22 mouse cellular contexts compared by ENCODE assay signal in the genomic region with DNA sequence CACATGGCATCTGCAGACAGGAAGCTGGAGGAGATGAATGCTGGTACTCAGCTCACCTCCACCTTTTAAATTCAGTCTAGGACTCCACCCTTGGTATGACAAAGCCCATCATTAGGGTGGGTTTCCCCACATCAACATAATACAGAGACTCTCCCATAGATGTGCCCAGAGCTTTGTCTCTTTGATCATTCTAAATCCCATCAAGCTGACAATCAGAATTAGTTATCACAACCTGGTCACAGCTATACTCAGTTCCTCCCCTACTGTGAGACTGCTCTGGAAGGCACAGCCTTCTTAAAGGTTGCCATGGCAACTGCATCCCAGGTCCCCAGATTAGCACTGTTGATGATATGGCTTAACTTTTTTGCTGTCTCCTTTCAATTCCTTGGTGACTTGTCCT.
"Had no signal": no experiment of that assay in that cellular context is flagged by ENCODE, and none has a peak within 500 bp of the region (broad histone marks: within the 10 kb centered on the region; RNA-seq: fewer than 3 reads in every experiment).

No protein-coding gene starts in this region.

- ATAC-seq: liver, postnatal 0 days; lung, postnatal 0 days; midbrain, embryonic 16.5 days had no signal

- H3K36me3 ChIP-seq: liver, embryonic 15.5 days; lung, embryonic 15.5 days; midbrain, embryonic 10.5 days; midbrain, embryonic 12.5 days; neural tube, embryonic 13.5 days; neural tube, embryonic 15.5 days had no signal

- H3K27me3 ChIP-seq: liver, embryonic 15.5 days; lung, embryonic 15.5 days; midbrain, embryonic 12.5 days; neural tube, embryonic 13.5 days; neural tube, embryonic 15.5 days had no signal

- DNase-seq: liver, postnatal 0 days; lung, adult 2 months; lung, postnatal 14 days; lung, postnatal 36 days; retina, postnatal 1 day; right cerebral cortex, adult 18-20 months; right cerebral cortex, postnatal 25 days; right cerebral cortex, postnatal 4 days; spleen, adult 18-20 months; thymus, adult 18-20 months; thymus, postnatal 14 days; thymus, postnatal 36 days had no signal

- H3K4me2 ChIP-seq: liver, embryonic 15.5 days; lung, embryonic 15.5 days; midbrain, embryonic 12.5 days; neural tube, embryonic 13.5 days; neural tube, embryonic 15.5 days had no signal

- H3K9me3 ChIP-seq: liver, embryonic 15.5 days; lung, embryonic 15.5 days; midbrain, embryonic 10.5 days; midbrain, embryonic 12.5 days; neural tube, embryonic 13.5 days; neural tube, embryonic 15.5 days had no signal

- H3K9ac ChIP-seq: liver, embryonic 15.5 days; liver, postnatal 0 days; lung, embryonic 15.5 days; midbrain, embryonic 12.5 days; neural tube, embryonic 13.5 days; neural tube, embryonic 15.5 days had no signal

- H3K27ac ChIP-seq: liver, embryonic 15.5 days; lung, embryonic 15.5 days; macrophage; midbrain, embryonic 10.5 days; midbrain, embryonic 12.5 days; neural tube, embryonic 13.5 days; neural tube, embryonic 15.5 days had no signal

- H3K4me3 ChIP-seq: liver, embryonic 15.5 days; lung, embryonic 15.5 days; midbrain, embryonic 10.5 days; midbrain, embryonic 12.5 days; myocyte; neural tube, embryonic 13.5 days; neural tube, embryonic 15.5 days had no signal

- H3K4me1 ChIP-seq: liver, embryonic 15.5 days; midbrain, embryonic 12.5 days; neural tube, embryonic 13.5 days; neural tube, embryonic 15.5 days had no signal
